Mouse (Mus musculus): Measurements from ENCODE around the gene Ifngr2.

The Ifngr2 gene

DNA sequence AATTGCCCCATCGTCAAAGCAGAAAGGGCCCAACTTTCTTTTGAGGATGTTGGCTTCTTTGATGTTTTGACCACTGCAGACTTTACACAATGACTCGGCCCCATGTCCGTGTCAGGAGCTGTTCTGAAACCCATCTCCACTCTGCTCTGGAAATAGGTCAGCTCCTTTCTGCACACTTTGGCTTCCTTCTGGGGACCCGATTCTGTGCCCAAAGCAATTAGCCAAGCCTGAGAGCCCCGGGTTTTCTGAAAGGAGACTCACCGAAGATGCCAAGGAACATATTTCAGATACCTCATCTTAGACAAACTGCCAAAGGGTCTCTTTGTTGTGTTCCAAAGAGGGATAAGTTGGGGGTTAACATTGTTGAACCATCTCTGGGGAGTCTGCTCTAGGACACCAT, 67.7 kb downstream of the Ifngr2 start:
- DNase-seq, result no peak
